ENCODE assay signal across 21 mouse cellular contexts in genomic region chr2:64920879-64921278, GRCm38 (mm10).
DNase-seq lines count a peak whose midpoint lies in the region; ATAC-seq and TF ChIP-seq lines count a peak whose summit lies in the region.
"Had no signal": no experiment of that assay in that cellular context is flagged by ENCODE, and none has a peak within 500 bp of the region (broad histone marks: within the 10 kb centered on the region; RNA-seq: fewer than 3 reads in every experiment).

No protein-coding gene starts in this region.

- no peak for TF ChIP-seq POLR2A in testis, adult 2 months (IDR thresholded peaks at IDR 0.05; ENCODE audit: control insufficient read depth, low read depth, low read length)

- H3K9ac ChIP-seq in kidney, postnatal 0 days (ENCODE audit: low read depth, low read length) = no peak overlapping the region
- H3K9ac ChIP-seq: forebrain, postnatal 0 days; hindbrain, embryonic 15.5 days; neural tube, embryonic 15.5 days; stomach, embryonic 15.5 days had no signal

- 43% methylated on average over 5 of the region's 5 CpGs for WGBS in kidney, postnatal 0 days

- ATAC-seq in kidney, postnatal 0 days (replicated peaks; ENCODE audit: low FRiP score, low read depth) = no peak
- ATAC-seq: forebrain, postnatal 0 days had no signal

- no peak overlapping the region for H3K4me3 ChIP-seq in kidney, postnatal 0 days (replicated peaks; ENCODE audit: low read depth, low read length)
- no peak overlapping the region for H3K4me3 ChIP-seq in testis, adult 2 months (ENCODE audit: control insufficient read depth, low read depth, low read length)
- H3K4me3 ChIP-seq: erythroblast, embryonic 14.5 days; hindbrain, embryonic 15.5 days; midbrain, embryonic 10.5 days; neural tube, embryonic 15.5 days; stomach, embryonic 15.5 days had no signal

- H3K27me3 ChIP-seq in kidney, postnatal 0 days (ENCODE audit: insufficient read depth, low read length) = no peaks in the 10 kb centered on the region
- H3K27me3 ChIP-seq in testis, adult 2 months (ENCODE audit: control insufficient read depth, insufficient read depth, low read length) = no peaks in the 10 kb centered on the region
- H3K27me3 ChIP-seq: hindbrain, embryonic 15.5 days; neural tube, embryonic 15.5 days; stomach, embryonic 15.5 days had no signal

- no peak overlapping the region for H3K27ac ChIP-seq in kidney, postnatal 0 days
- H3K27ac ChIP-seq in testis, adult 2 months (ENCODE audit: control insufficient read depth, insufficient read depth, low read depth, low read length) = peak overlapping the region; percentile 29; the same call in 1 of the 2 replicates
- H3K27ac ChIP-seq: hindbrain, embryonic 15.5 days; midbrain, embryonic 10.5 days; neural tube, embryonic 15.5 days; stomach, embryonic 15.5 days had no signal

- no peaks in the 10 kb centered on the region for H3K9me3 ChIP-seq in kidney, postnatal 0 days (replicated peaks; ENCODE audit: low read length)
- H3K9me3 ChIP-seq: hindbrain, embryonic 15.5 days; midbrain, embryonic 10.5 days; neural tube, embryonic 15.5 days; stomach, embryonic 15.5 days had no signal

- H3K4me2 ChIP-seq in kidney, postnatal 0 days (ENCODE audit: low read length) = no peak overlapping the region
- H3K4me2 ChIP-seq: hindbrain, embryonic 15.5 days; neural tube, embryonic 15.5 days; stomach, embryonic 15.5 days had no signal

- no peak for TF ChIP-seq CTCF in kidney, postnatal 0 days (IDR thresholded peaks at IDR 0.05; ENCODE audit: low read depth)
- no peak for TF ChIP-seq CTCF in testis, adult 2 months (IDR thresholded peaks at IDR 0.05; ENCODE audit: control insufficient read depth, insufficient read depth, insufficient replicate concordance, low read depth, low read length)

- H3K4me1 ChIP-seq in kidney, postnatal 0 days (replicated peaks; ENCODE audit: insufficient read depth, low read length) = 0 out of 2 replicates have a peak, but pooled peaks cover 2% of the 10 kb centered on the region
- peaks cover 2% of the 10 kb centered on the region; the same call in 1 of the 2 replicates for H3K4me1 ChIP-seq in testis, adult 2 months (ENCODE audit: control insufficient read depth, insufficient read depth, low read length)
- H3K4me1 ChIP-seq: hindbrain, embryonic 15.5 days; stomach, embryonic 15.5 days had no signal

- no peaks in the 10 kb centered on the region for H3K36me3 ChIP-seq in kidney, postnatal 0 days (ENCODE audit: insufficient read depth, low read length)
- H3K36me3 ChIP-seq in testis, adult 2 months (ENCODE audit: control insufficient read depth, insufficient read depth, low read length) = no peaks in the 10 kb centered on the region
- H3K36me3 ChIP-seq: hindbrain, embryonic 15.5 days; midbrain, embryonic 10.5 days; neural tube, embryonic 15.5 days; stomach, embryonic 15.5 days had no signal

- peak; percentile 12 for DNase-seq in gastrocnemius, adult 18-20 months (ENCODE audit: low spot score)
- DNase-seq in gastrocnemius, postnatal 10 days = no peak
- peak; percentile 30 for DNase-seq in kidney, postnatal 0 days (ENCODE audit: low spot score)
- DNase-seq in kidney, adult 18-20 months = no peak
- DNase-seq in testis, postnatal 10 days (ENCODE audit: low spot score) = no peak
- no peak for DNase-seq in adrenal gland, postnatal 36 days
- DNase-seq: adrenal gland, adult 2 months; cerebellum, adult 2 months; forebrain, postnatal 0 days; heart, postnatal 14 days; kidney, adult 11 months; layer of hippocampus, adult 9-11 months; retina, postnatal 1 day; spleen, adult 18-20 months; thymus, postnatal 14 days had no signal

Comparison
In these comparisons a context has a peak if more than half of its experiments do, and no peak if none do; other contexts are left out.
1. DNase-seq: peak in gastrocnemius, adult 18-20 months (single experiment) and kidney, postnatal 0 days (single experiment); none in gastrocnemius, postnatal 10 days (single experiment), kidney, adult 18-20 months (single experiment), testis, postnatal 10 days (single experiment) and adrenal gland, postnatal 36 days (0 of 2).